Mouse (Mus musculus) layer of hippocampus, postnatal 10 days (tissue): ENCODE data around the gene Camkk1. TPM values are rescaled to one million over a fixed set of nuclear protein-coding genes. Genes with fewer than 3 reads are reported as not detected.

ENCODE experiments used
- DNase-seq, 2 experiments: peaks; one replicate each; pipeline ENCODE4 v3.0.0; 2021; ENCODE audit warnings: low spot score in 2 of 2
- long read RNA-seq: library from polyadenylated mRNA; stranded (forward); transcript quantifications from one replicate; pipeline ENCODE4 v2.0.0, GENCODE M21; 2023
- total RNA-seq, 2 experiments: library from RNA; stranded (reverse); gene quantifications; 2 replicates each; pipeline ENCODE4 v1.2.3; 2021

The Camkk1 gene
- 10 to 100 TPM; 51.5 to 55.1 TPM for total RNA-seq
- long read RNA-seq, transcript Camkk1-203 (15 exons, 3,717 nt), result minor isoform, 9 of 55 reads
- long read RNA-seq, transcript Camkk1-201 (16 exons, 3,424 nt), result major isoform, 24 of 55 reads
- long read RNA-seq, partial matches to known transcripts, result 15 of 55 reads
- long read RNA-seq, other reads (novel, unspliced or antisense), result 7 of 55 reads

DNA sequence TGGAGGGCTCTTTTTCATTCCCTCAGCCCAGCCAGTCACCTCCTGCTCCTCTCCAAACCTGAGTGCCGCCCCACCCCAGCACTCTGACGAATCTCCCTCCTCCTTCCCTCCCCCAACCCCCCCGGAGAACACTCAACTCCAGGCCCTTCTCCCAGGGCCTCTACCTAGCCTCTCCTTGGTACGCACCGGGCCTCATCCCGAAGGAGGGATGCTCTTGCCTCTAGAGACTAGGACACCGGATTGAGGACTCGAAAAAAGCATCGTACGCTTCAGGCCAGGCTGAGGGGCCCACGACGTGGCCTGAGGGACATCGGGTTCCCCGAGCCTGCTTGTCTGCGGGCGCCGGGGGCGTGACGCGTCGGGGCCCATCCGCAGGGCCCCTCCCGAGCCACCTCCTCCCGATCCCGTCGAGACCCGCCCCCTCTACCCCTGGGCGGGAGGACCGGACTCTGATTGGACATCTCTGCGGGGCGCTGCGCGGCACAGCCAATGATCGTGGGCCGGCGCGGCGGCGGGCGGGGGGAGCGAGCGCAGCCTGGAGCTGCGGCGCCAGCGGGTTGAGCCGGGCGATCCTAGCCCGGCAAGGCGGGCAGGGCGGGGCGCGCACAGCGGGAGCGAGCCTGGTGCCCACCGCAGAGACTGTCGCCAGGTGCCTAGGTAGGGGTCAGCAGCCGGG lies at the start of gene Camkk1:
Gene Camkk1 (plus strand): TSS at position 538 of the 676 bp plus-strand sequence.
- DNase-seq, result peak; percentile 93 to 96

DNA sequence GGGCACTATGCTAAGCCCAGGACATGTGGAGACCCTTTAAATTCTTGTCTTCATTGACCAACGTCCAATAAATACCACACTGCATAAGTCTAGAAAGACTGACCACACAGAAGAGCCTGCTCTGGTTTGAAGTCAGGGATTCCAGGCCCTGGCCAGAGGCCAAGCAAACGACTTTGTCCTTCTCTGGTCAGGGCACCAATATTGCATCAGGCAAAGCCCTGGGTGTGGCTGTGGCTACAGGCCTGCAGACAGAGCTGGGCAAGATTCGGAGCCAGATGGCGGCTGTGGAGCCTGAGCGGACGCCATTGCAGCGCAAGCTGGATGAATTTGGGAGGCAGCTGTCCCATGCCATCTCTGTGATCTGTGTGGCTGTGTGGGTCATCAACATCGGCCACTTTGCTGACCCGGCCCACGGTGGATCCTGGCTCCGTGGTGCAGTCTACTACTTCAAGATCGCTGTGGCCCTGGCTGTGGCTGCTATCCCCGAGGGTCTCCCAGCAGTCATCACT lies 43.8 kb upstream of the Camkk1 start:
- DNase-seq, result no peak

DNA sequence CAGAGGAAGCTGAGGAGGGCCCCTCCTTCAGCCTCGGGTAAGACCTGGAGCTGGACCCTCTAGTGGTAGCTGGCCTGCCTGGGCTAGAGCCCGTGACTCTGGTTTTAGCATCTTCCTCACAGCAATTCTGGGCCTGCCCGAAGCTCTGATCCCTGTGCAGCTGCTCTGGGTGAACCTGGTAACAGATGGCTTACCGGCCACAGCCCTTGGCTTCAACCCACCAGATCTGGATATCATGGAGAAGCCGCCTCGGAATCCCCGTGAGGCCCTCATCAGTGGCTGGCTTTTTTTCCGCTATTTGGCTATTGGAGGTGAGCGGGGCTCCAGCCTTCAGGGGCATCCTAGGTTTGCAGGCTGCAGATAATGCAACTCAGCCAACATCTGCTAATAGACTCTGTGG lies 36.3 kb upstream of the Camkk1 start:
- DNase-seq, result no peak

DNA sequence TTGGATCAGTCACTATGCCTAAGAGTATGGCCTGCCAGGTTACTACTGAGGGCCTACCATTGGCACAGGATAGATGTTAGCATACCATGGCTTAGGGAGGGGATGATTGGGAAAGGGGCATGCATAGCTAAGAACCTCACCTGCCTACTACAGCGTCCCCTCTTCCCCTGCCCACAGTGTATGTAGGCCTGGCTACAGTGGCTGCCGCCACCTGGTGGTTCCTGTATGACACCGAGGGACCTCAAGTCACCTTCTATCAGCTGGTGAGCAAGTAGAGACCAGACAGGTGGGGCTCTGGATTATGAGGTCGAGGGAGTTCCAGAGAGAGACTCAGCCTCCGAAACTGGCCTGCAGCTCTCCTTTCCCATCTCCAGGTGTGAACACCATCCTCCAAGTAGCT lies 35.5 kb upstream of the Camkk1 start:
- no peak for DNase-seq

DNA sequence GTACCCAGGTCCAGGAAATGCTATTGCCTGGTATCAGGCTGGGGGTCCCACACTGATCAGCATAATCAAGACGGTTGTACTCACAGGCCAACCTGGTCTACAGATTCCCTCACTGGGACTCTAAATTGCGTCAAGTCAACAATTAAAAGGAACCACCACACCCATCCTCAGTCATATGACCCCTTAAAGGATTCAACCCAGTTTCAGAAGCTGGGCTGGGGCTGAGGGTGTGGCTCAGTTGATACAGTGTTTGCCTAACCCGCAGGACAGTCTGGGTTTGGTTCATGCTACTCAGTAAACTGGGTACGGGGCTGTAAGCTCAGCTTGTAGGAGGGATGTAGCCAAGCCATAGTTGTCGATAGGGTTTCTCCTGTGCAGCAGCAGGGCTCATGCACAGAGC lies 32.1 kb upstream of the Camkk1 start:
- DNase-seq, result no peak

DNA sequence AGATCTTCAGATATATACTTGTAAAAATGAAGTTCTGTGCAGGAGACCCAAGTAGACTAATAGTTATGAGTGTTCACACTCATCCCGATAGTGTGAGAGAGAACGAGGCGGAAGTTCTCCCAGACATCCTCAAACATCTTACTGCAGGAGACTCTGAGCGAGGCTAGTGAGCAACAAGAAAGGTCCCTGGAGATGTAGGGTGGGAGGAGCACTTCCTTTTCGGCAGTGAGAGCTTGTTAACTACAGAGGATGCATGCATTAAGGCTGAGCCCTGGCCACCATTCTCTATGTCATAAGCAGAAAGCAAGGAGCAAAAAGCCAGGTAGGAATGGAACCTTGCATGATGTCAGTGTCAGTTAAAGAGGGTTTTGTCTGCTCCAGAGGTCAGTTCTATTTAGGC lies 31.6 kb upstream of the Camkk1 start:
- no peak for DNase-seq

DNA sequence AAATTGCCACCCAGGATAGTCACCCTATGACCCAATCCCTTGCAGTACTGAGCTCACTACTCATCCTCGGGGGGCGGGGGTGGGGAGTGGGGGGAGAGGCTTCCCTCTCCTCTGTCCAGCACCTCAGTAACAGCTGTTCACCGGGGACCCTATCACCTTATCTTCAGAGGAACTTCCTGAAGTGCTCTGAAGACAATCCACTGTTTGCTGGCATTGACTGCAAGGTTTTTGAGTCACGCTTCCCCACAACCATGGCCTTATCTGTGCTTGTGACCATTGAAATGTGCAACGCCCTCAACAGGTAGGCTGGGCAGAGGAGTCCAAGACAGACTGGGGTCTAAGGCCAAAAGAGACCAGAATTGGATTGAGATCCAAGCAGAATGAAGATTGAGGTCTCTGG lies 31.0 kb upstream of the Camkk1 start:
- DNase-seq, result no peak

DNA sequence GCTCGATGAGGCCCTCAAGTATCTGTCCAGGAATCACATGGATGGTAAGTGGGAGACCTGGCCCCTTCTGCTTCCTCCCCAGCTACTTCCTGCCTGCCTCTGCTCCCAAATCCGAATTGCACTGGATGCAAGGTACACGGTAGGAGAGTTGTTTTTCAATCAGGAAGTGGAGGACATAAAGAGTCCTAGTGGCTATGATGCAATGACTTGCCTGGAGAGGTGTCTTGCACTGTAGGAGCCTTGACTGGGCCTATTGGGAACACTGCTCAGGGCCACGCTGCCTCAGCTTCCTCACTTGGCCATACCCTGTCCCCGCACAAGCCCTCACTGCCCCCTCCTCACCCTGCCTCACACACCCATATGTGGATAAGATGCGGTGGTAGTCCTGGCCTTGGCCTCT lies 29.8 kb upstream of the Camkk1 start:
- DNase-seq, result no peak

DNA sequence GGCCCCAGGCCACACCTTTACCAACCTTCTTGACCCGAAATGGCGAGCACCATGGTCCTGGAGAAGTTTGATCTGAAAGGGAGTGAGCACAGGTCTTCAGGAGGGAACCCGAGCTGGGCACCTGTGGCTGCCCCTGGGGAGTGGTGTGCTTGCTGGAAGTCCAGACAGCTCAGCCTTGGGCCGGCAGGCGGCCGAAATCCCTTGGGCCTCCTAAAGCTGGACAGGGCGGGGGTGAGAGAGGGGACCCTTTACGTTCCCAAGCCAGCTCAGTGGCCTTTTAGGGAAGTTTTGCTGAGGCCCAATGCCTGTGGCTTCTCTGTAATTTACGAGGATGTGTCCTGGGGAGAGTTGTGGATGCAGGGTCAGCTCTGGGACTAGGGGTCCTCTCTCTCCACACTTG lies 28.1 kb upstream of the Camkk1 start:
- DNase-seq, result no peak

DNA sequence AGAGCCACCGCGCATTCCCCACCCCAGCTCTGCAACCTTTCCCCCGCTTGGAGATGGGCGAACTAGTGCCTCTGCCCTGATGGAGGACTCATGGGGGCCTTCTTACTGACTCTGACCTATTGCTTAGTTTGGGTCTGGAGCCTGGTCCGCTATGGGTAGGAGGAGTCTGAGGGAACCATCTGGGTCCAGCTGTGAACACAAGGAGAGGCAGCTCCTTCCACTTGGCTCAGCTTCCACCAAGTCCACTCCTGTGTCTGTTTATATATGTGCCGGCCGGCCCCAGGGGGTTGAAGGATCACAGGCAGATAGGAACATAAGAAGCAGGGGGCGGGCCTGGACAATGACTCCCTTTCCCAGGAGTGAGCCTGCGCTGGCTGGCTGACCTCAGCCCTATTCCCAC lies 26.8 kb upstream of the Camkk1 start:
- no peak for DNase-seq

DNA sequence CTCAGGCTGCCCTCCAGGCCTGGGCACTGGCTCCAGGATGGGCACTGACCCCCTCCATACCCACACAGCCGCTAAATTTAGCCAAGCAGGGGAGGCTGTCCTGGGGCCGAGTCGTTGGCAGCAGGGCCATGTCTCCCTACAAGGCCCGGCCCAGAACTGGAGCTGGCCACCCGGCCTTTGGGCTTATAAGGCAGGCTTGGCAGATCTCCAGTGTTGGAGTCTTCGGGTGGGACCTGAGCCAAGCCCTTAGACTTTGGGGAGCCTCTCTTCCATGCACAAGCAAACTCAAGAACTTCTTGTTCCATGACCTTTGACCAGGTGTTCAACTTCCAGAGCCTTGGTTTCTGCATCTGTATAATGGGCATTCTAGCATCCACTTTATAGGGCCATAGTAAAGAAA lies 22.5 kb upstream of the Camkk1 start:
- DNase-seq, result no peak

DNA sequence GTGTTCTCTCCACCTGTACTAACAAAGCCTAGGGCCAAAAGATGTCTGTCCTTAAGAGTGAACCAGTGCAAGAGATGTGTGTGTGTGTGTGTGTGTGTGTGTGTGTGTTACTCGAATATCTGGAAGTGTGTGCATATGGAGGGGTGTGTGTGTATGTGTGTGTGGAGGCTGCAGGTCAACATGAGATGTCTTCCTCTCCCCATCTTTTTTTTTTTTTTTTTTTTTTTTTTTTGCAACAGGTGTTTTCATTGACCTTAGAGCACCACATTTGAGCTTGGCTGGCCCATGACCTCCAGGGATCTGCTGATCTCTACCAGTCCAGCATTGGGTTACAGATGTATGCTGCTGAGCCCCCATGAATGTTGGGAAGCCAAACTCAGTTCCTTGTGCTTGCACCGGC lies 22.0 kb upstream of the Camkk1 start:
- DNase-seq, result no peak

DNA sequence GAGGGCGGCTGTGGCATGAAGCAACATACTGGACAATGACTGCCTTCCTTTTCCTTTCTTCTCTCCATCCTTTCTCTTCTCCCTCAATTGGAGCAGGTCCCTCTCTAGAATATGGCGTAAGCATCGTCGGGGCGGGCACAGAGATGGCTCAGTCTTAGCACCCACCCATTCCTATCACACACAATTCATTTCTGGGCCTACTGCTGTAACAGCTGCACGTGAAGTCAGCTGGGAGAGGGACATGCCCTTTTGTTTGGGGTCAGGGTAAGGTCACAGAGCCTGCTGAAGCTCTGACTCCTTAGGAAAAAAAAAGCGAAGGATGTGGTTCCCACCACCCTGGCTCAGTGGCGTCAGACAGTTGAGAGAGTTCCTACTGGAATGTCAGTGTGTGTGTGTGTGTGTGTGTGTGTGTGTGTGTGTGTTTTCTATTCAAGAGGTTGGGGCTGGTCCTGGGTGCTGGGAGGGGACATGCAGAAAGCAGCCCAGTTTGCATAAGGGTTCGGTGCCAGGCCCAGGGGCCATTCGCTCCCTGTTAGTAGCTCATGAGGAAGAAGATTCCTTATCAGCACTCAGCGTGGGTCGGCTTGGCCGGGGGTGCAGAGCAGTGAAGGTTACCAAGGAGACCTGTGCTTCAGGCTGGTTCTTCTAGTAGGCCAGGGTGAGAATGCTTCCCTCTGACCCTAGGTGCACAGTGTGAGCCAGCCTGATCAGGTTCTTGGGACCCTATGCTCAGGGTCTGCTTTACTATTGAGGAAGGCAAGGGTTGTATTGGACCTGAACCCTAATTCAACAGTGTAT lies 21.1 kb upstream of the Camkk1 start:
- no peak for DNase-seq

DNA sequence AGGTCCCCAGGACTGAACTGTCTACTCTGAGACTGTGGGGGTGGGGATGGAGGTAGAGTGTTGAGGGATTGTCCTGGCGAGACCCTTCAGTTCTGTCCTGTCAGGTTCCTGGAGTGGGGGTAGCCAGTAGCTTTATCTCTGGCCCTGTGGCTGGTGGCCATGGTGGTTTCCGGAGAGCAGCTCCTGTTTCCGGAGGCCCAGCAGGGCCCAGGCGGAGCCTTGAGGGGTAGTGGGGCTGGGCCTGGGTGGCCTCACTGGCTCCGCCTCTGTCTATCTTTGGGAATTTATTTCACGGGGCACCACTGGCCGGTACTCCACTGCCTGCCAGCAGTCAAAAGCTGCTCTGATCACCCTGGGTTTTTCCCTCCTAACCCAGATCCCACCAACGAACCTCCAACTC lies 20.0 kb upstream of the Camkk1 start, which contains the start of gene P2rx1:
Gene P2rx1 (plus strand): TSS at position 333 of the 400 bp plus-strand sequence.
- DNase-seq, result peak in 1 of 2 experiments; percentile 13

DNA sequence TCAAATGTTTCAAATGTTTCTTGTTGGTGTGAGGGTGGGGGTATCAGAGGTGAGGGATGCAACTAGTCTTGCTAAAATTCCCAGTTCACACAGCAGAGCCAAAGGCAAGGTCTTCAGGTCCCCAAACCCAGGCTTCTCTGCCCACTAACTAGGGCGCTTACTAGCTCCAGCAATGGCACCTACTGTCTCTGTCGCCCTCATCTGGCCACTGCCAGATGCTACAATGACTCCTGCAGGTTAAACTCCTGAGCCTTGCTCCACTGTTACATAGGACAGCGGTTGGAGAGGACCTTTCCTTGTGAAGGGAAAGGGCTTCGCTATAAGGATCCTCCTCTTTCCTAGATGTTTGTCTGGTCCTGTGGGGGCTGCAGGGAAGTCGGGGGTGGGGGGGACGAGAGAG lies 17.8 kb upstream of the Camkk1 start:
- DNase-seq, result peak; percentile 72 to 80

DNA sequence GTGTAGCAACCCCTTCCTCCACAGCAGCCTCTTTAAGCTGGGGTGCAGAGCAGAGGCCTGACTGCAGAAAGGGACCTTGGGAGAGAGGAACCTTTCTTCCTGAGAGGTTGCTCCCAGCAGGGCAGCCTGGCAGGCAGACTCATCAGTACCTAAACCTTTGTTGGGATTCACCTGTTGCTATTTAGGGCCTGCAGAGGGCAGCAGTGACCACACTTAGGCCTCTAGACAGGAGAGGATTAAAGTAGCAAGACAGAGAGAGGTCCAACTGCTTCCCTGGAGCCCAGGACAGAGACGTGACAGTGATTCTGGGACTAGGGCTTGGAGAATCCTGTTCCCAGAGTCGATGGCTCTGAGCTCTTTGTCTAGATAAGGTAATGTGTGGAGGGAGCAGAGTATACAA lies 12.4 kb upstream of the Camkk1 start:
- DNase-seq, result peak; percentile 57 to 66

DNA sequence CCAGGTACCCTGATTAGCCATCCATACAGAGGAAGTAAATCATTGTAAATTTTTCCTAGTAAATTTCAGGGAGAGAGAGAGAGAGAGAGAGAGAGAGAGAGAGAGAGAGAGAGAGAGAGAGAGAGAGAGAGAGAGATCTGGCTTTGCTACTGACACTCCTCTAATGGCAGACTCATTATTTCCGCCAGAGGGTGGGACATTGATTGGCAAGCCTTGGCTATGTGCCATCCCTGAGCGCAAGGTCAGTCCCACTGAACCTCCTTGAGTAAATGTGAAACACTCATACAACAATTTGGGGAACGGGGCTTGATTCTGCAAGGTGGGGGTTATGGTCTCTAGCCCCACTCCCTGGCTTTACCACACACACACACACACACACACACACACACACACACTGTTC lies 11.7 kb upstream of the Camkk1 start:
- no peak for DNase-seq

DNA sequence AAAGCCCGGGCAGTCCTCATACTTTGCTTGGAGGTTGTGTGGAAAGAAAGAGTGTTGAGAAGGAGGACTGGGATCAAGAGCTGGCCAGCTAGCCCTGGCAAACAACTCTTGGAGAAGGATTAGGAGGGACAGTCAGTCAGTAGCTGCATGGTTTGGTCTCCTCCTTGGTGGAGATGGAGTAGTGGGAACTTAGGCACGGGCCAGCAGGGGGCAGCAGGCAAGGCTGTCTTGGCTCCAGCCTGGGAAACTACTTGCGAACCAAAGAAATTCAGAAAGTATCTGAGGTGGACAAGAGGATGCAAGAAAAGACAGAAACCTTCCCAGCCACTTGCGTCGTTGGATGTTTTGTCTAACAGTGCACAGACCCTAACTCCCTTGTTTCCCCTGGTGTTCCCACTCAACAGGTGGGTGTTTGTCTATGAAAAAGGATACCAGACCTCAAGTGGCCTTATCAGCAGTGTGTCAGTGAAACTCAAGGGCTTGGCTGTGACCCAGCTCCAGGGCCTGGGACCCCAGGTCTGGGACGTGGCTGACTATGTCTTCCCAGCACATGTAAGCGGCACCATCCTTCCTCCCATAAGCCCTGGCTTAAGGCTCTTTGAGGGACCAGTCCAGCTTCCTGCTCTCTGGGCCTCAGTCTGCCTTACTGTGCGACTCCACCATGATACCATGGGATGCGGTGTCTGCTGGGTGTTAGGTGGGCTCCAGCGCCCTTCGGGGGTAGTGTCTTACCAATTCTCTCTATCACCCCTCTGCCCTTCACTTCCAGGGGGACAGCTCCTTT lies 10.9 kb upstream of the Camkk1 start:
- peak; percentile 65 to 69 for DNase-seq

DNA sequence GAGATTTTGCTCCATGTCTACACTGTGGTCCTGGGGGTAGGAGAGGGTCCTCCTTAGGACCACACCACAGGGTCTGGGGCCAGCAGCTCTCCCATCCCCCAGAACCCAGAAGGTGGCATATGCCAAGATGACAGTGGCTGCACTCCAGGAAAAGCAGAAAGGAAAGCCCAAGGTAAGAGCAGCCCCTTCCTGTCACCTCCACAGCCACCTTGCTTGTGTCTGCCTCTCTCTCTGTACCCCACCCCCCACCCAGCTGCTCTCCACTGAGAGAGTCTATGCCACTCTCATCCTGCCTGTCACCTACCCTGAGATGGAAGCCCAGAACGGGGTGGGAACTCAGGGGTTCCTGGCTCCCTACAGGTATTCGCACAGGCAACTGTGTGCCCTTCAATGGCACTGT lies 10.0 kb upstream of the Camkk1 start:
- DNase-seq, result no peak

DNA sequence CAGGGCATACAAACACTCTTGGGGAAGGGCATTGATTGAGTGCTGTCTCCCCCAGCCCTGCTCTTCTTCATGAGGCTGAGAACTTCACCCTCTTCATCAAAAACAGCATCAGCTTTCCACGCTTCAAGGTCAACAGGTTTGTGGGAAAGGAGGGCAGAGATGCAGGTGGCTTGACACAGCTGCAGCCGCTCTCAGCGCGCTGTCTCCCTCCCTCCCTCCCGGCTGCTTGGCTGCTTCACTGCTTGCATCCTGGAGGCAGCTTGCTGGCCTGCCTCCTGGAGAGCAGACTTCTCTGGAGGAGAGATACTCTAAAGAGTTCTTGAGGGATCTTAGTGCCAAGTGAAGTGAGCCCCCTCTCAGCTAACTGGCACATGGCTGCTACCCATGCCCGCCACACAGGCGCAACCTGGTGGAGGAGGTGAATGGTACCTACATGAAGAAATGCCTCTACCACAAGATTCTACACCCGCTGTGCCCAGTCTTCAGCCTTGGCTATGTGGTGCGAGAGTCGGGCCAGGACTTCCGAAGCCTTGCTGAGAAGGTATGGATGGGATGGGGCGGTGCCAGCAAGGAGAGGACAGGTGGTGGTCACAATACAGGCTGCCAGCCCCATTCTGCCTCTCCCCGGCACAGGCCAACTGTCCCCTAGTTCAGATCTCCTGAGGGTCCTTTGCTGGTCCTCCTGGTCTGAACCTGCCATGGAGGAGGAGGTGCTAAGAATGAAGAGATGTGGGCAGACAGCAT lies 9.1 kb upstream of the Camkk1 start:
- no peak for DNase-seq

DNA sequence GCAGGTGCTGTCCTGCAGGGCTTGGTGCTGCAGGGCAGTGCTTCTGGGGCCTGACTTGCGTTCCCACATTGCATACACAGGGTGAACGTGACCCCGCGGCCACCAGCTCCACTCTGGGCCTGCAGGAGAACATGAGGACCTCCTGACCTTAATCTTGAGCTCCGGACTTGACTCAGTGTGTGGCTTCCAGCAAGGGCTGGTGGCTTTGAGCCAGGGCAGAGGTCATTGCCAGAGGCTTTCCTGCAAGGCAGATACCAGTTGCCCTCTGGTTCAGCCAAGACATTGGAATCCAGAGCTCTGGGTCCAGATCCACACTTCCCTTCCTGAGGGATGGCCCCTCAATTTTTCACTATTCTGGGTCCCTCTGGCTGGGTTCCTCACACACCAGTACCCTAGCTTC lies 4.8 kb upstream of the Camkk1 start:
- no peak for DNase-seq
